In the genomic region with DNA sequence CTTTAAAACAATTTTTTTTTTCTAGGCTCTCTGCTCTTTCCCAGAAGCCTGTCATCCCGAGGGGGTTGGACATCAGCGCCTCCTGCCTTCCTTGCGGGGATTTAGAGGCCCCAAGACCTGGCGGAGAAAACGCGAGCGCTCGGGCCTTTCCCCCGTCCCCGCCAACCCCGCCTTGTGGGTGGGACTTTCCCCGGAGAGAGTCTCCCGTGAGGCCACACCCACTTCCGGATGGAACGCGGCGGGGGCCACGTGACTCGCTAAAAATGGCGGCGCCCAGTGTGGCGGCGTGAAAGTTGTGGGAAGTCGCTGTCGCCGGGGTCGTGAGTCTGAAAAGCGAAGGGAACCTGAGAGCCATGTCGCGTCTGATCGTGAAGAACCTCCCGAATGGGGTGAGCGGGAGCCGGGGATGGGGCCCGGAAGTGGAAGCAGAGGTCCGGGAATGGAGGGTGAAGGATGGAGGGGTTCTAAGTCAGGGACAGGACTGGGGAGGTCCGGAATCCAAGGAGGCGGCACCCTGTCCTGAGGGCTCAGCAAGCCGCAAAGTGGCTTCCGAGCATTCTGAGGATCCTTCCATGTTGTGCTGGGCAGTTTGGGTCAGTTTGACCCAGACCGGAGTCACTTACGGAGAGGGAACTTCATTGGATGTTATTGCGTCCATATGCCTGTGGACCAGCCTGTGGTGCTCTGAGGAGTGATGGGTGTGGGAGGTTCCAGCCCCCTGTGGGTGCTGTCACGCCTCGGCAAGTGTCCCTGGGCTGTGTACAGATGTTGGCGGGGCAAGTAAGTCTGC, we compare ENCODE assay signal across 8 mouse cellular contexts. TPM values are rescaled to one million over a fixed set of nuclear protein-coding genes. Genes with fewer than 3 reads are reported as not detected.
DNase-seq lines count a peak whose midpoint lies in the region; ATAC-seq lines count a peak whose summit lies in the region.

A gene (plus strand): TSS at position 205 of the 790 bp plus-strand sequence.

- H3K9ac ChIP-seq in embryonic facial prominence, embryonic 14.5 days (ENCODE audit: low read depth, low read length) = peak within 1 kb of the TSS; percentile 71
- peak within 1 kb of the TSS; percentile 66 for H3K9ac ChIP-seq in kidney, embryonic 14.5 days (ENCODE audit: low read depth, low read length)
- H3K9ac ChIP-seq in limb, embryonic 15.5 days = peak within 1 kb of the TSS; percentile 48

- peak within 1 kb of the TSS; percentile 94 for H3K4me2 ChIP-seq in embryonic facial prominence, embryonic 14.5 days (ENCODE audit: low read depth, low read length)
- H3K4me2 ChIP-seq in kidney, embryonic 14.5 days (replicated peaks; ENCODE audit: low read depth, low read length) = peak within 1 kb of the TSS; percentile 87
- H3K4me2 ChIP-seq in limb, embryonic 15.5 days = peak within 1 kb of the TSS; percentile 92

- peak within 1 kb of the TSS; percentile 78 for H3K4me3 ChIP-seq in embryonic facial prominence, embryonic 14.5 days (ENCODE audit: low read depth, low read length)
- peak within 1 kb of the TSS; percentile 92 for H3K4me3 ChIP-seq in kidney, embryonic 14.5 days (ENCODE audit: low read length)
- H3K4me3 ChIP-seq in limb, embryonic 15.5 days = peak within 1 kb of the TSS; percentile 83

- DNase-seq in 3T3-L1 (ENCODE audit: low read depth, low spot score) = peak; percentile 96
- peak; percentile 79 to 86 for DNase-seq in adrenal gland, postnatal 4 days (ENCODE audit: low spot score in 2 of 2)
- peak; percentile 97 for DNase-seq in embryonic facial prominence, embryonic 14.5 days (ENCODE audit: low spot score)
- peak; percentile 88 to 91 for DNase-seq in heart, adult 9 months (ENCODE audit: low spot score in 2 of 2)
- DNase-seq in monocyte, adult 2 months (ENCODE audit: low read depth in 1 of 2, low spot score in 2 of 2) = peak; percentile 77 to 85
- peak; percentile 89 to 92 for DNase-seq in spleen, postnatal 36 days (ENCODE audit: low spot score in 2 of 2)

- no peaks in the 10 kb centered on the region for H3K4me1 ChIP-seq in embryonic facial prominence, embryonic 14.5 days (ENCODE audit: control insufficient read depth, insufficient read depth, low read length)
- no peaks in the 10 kb centered on the region for H3K4me1 ChIP-seq in kidney, embryonic 14.5 days (ENCODE audit: control insufficient read depth, insufficient read depth, low read length)
- H3K4me1 ChIP-seq in limb, embryonic 15.5 days = peaks cover 7% of the 10 kb centered on the region

- peak; percentile 90 for ATAC-seq in embryonic facial prominence, embryonic 14.5 days (ENCODE audit: low read depth)
- ATAC-seq in kidney, embryonic 14.5 days (ENCODE audit: low FRiP score, low TSS enrichment) = peak; percentile 91
- peak; percentile 80 for ATAC-seq in limb, embryonic 15.5 days (ENCODE audit: insufficient number of reproducible peaks, low FRiP score, low TSS enrichment, low read depth)

- H3K27ac ChIP-seq in embryonic facial prominence, embryonic 14.5 days (replicated peaks; ENCODE audit: low read depth, low read length) = 0 out of 2 replicates have a peak within 1 kb of the TSS, but pooled peaks have one; percentile 22
- H3K27ac ChIP-seq in kidney, embryonic 14.5 days (ENCODE audit: low read depth, low read length) = 0 out of 2 replicates have a peak within 1 kb of the TSS, but pooled peaks have one; percentile 11
- H3K27ac ChIP-seq in limb, embryonic 15.5 days = peak within 1 kb of the TSS; percentile 28; the same call in 1 of the 2 replicates

- under 1% methylated on average over 45 of the region's 46 CpGs for WGBS in embryonic facial prominence, embryonic 14.5 days
- WGBS in kidney, embryonic 14.5 days = under 1% methylated on average over 46 of the region's 46 CpGs
- WGBS in limb, embryonic 15.5 days = 1% methylated on average over 45 of the region's 46 CpGs

- no peaks in the 10 kb centered on the region for H3K27me3 ChIP-seq in embryonic facial prominence, embryonic 14.5 days (replicated peaks; ENCODE audit: control insufficient read depth, insufficient read depth, low read length)
- no peaks in the 10 kb centered on the region for H3K27me3 ChIP-seq in kidney, embryonic 14.5 days (ENCODE audit: control insufficient read depth, insufficient read depth, low read length)
- H3K27me3 ChIP-seq in limb, embryonic 15.5 days = no peaks in the 10 kb centered on the region

- peaks cover 28% of the 10 kb centered on the region for H3K36me3 ChIP-seq in embryonic facial prominence, embryonic 14.5 days (ENCODE audit: control insufficient read depth, insufficient read depth, low read length)
- H3K36me3 ChIP-seq in kidney, embryonic 14.5 days (ENCODE audit: control insufficient read depth, insufficient read depth, low read length) = peaks cover 29% of the 10 kb centered on the region
- peaks cover 31% of the 10 kb centered on the region for H3K36me3 ChIP-seq in limb, embryonic 15.5 days

- H3K9me3 ChIP-seq in embryonic facial prominence, embryonic 14.5 days (ENCODE audit: control insufficient read depth, low read length) = no peaks in the 10 kb centered on the region
- H3K9me3 ChIP-seq in kidney, embryonic 14.5 days (ENCODE audit: control insufficient read depth, low read length) = no peaks in the 10 kb centered on the region
- no peaks in the 10 kb centered on the region for H3K9me3 ChIP-seq in limb, embryonic 15.5 days

RNA-seq across cellular contexts. Expression of the gene that starts here (rescaled TPM):
- total RNA-seq in adrenal gland, postnatal 4 days (2021) = 10 to 100 TPM; 27.4 to 27.5 TPM
- polyA plus RNA-seq in embryonic facial prominence, embryonic 14.5 days (2014; fragmentation: Nextera tagmentation; extraction: Ambion mirVana) = 14.4 and 18.7 TPM in 2 replicates
- polyA plus RNA-seq in kidney, embryonic 14.5 days (2014; fragmentation: Nextera tagmentation; extraction: Ambion mirVana) = 17.9 and 20.9 TPM in 2 replicates
- polyA plus RNA-seq in limb, embryonic 15.5 days (2015; fragmentation: Nextera tagmentation; extraction: Ambion mirVana) = 18.7 and 22.2 TPM in 2 replicates

Comparison
In these comparisons a context has a peak if more than half of its experiments do, and no peak if none do; other contexts are left out.
1. Peak in every context shown above with its lines: DNase-seq, ATAC-seq, H3K4me3 ChIP-seq and H3K27ac ChIP-seq.